Mouse (Mus musculus) bone marrow macrophage, adult 2 months (primary cell): ENCODE data around the gene Pex6. TPM values are rescaled to one million over a fixed set of nuclear protein-coding genes. Genes with fewer than 3 reads are reported as not detected.

Source experiments
- H3K27ac ChIP-seq: 2 replicates; pipeline ENCODE4 v1.5.1; 2012; ENCODE audit warnings: low read depth, low read length; ENCODE audit not compliant: insufficient read depth
- H3K4me1 ChIP-seq: 2 replicates; pipeline ENCODE4 v1.6.1; 2012; ENCODE audit warnings: low read length; ENCODE audit not compliant: control insufficient read depth, insufficient read depth
- H3K4me3 ChIP-seq: 2 replicates; pipeline ENCODE4 v1.5.1; 2012; ENCODE audit warnings: mild to moderate bottlenecking, low read length, moderate library complexity; ENCODE audit not compliant: insufficient read depth
- CTCF ChIP-seq: IDR thresholded peaks from 2 replicates; pipeline ENCODE4 v1.5.1; 2012; ENCODE audit warnings: low read depth, mild to moderate bottlenecking, low read length, moderate library complexity
- POLR2A ChIP-seq: IDR thresholded peaks from 2 replicates; pipeline ENCODE4 v1.6.1; 2012; ENCODE audit warnings: mild to moderate bottlenecking, low read depth, low read length, borderline replicate concordance
- polyA plus RNA-seq: library from polyadenylated mRNA; stranded (reverse); fragments of >200 nt; gene quantifications from 2 replicates; pipeline ENCODE4 v1.2.4, GENCODE M21; 2012; ENCODE audit not compliant: missing spikeins, insufficient read depth, insufficient read length

Pex6 gene
- polyA plus RNA-seq, result 26.6 and 27.8 TPM in 2 replicates

DNA sequence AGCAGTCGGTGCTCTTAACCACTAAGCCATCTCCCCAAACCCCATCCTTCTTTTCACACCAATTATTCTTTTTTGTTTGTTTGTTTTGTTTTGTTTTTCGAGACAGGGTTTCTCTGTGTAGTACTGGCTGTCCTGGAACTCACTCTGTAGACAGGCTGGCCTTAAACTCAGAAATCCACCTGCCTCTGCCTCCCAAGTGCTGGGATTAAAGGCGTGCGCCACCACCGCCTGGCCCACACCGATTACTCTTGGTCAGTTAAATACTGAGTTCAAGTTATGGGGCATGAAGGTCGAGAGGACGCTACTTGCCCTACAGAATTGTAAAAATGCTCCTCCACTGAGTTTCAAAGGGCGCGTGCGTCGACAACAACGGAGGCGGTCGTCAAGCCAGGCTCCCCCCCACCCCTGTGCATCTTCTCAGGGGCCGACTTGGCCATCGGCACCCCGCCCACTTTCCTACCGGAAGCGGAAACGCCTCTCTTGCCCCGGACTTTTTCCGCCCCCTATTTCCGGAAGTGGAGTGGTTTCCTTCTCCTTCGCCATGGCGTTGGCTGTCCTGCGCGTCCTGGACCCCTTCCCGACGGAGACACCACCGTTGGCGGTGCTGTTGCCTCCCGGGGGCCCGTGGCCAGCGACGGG lies at the start of gene Pex6:
TSS of gene Pex6 (plus strand) at position 505 of the 639 bp plus-strand sequence.
- Histone ChIP-seq H3K4me3 (peak within 1 kb of the TSS; percentile 95), H3K4me1 (peaks cover 8% of the 10 kb centered on the region; the same call in 1 of the 2 replicates), H3K27ac (peak within 1 kb of the TSS; percentile 39)
- 0 out of 2 replicates have a peak, but pooled peaks have one; percentile 13 for TF ChIP-seq CTCF
- no peak for TF ChIP-seq POLR2A

DNA sequence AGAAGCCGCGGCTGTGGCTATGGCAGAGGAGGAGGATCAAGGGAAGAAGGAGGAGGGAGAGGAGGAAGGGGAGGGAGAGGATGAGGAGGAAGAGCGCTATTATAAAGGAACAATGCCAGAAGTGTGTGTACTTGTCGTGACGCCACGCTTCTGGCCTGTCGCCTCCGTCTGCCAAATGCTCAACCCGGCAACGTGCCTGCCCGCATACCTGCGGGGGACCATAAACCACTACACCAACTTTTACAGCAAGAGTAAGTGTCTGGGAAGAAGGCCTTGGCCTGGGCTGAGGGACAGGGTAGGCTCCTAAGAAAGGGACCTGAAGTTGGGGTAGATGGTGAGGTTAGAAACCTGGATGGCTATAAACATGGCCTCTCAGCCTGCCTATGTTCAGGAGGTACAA lies 49.3 kb upstream of the Pex6 start:
- H3K27ac ChIP-seq, result no peak overlapping the region
- H3K4me3 ChIP-seq, result no peak overlapping the region
- no peak for TF ChIP-seq POLR2A
- TF ChIP-seq CTCF, result no peak
- no peaks in the 10 kb centered on the region for H3K4me1 ChIP-seq

DNA sequence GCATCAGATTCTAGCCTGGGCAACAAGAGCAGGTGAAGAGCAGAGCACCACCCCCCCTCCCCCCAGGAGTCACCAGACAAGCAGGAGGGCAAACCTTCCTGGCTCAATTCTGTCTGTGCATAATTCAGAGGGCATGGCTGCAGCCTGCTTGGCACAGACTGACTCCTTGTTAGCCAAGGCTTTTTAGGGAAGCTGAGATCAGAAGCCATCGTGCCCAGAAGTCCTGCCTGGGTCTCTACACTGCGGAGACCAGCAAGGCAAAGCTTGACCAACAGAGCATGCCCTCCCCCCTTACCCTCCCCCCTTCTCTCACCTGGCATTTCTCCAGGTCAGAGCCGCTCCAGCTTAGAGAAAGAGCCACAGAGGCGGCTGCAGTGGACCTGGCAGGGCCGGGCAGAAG lies 48.5 kb upstream of the Pex6 start:
- H3K4me1 ChIP-seq, result no peaks in the 10 kb centered on the region
- no peak for TF ChIP-seq POLR2A
- no peak for TF ChIP-seq CTCF
- no peak overlapping the region for H3K4me3 ChIP-seq
- no peak overlapping the region for H3K27ac ChIP-seq

DNA sequence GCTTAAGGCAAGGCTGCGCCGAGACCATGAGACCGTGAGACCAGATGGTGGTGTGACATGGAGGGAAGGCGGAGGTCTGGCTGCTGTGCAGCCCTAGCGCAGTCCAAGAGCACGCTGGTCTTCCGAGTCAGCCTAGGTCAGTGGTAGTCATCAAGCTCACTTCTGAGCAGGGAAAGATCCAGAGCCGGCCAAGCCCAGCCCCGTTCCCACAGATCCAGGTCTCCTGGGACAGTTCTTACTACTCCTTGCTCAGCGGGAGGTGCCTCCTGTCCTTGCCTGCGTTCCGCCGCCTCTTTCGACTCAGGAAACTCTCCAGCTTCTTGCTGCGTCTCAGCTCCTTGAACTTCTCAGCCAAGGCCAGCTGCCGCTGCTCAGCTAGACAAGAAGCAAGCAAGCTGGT lies 43.6 kb upstream of the Pex6 start:
- Histone ChIP-seq H3K4me1 (no peaks in the 10 kb centered on the region), H3K27ac (no peak overlapping the region), H3K4me3 (no peak overlapping the region)
- TF ChIP-seq POLR2A, result no peak
- TF ChIP-seq CTCF, result no peak

DNA sequence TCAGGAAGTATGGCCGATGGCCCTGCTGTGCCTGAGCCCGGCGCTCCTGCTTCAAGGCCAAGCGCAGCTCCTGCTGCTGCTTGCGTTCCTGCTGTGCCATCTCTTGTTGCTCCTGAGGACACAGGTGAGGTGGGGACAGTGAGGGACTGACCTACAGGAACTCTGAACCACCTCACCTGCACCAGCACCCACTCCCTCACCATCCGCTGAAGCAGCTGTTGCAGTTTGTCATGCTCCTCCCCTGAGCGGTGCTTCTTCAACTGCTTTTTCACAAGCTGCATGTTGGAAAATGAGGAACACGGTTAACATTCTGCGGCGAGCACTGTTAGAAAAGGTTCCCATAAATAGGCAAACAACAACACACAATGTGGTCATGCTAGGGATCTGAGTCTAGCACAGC lies 41.4 kb upstream of the Pex6 start:
- 0 out of 2 replicates have a peak, but pooled peaks cover 2% of the 10 kb centered on the region for H3K4me1 ChIP-seq
- H3K27ac ChIP-seq, result no peak overlapping the region
- H3K4me3 ChIP-seq, result no peak overlapping the region
- TF ChIP-seq POLR2A, result no peak

GRCm38 (mm10) chr17:46673850-46674529 lies 37.3 kb upstream of the Pex6 start, which contains the start of gene Rrp36:
Gene Rrp36, minus strand, starts transcription at chr17:46674352.
- Histone ChIP-seq H3K4me3 (peak within 1 kb of the TSS; percentile 72), H3K27ac (peak within 1 kb of the TSS; percentile 68), H3K4me1 (peaks cover 5% of the 10 kb centered on the region)
- no peak for TF ChIP-seq POLR2A

DNA sequence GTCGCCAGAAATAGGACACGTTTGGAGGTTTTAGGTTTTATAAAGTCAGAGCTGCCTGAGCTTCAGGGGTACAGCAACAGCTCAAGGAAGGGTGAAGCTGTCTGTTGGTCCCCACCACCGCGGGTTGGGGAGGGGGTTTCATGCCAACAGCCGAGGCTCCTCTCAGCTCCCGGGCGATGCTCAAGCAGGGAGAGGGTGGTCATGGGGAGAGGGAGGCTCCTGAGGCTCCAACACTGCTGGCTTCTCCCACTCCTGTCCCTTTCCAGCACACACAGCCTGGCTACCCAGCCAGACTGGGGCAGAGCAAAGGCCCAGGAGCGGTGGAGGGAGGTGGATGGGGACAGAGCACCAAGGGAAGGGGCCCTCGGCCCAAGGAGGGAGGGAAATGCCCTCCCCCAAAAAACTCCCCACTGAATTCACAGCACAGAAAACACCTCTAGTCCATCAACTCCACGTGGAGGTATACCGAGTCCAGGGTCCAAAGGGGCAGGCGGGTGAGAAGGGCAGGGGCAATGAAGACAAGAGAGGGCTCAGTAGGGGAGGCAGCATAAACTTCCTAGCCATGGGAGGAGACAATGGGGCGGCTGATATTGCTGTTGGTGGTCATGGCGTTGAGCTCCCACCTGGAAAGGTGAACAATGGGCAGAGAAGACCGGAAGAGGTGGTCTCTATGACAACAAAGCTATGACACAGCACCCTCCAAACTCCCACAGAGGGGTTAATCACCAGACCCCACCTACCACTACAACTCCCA lies 36.6 kb upstream of the Pex6 start:
- TF ChIP-seq CTCF (no peak), POLR2A (no peak)
- Histone ChIP-seq H3K4me3 (peak overlapping the region; percentile 72), H3K4me1 (peaks cover 10% of the 10 kb centered on the region), H3K27ac (0 out of 2 replicates have a peak overlapping the region, but pooled peaks have one; percentile 7)

DNA sequence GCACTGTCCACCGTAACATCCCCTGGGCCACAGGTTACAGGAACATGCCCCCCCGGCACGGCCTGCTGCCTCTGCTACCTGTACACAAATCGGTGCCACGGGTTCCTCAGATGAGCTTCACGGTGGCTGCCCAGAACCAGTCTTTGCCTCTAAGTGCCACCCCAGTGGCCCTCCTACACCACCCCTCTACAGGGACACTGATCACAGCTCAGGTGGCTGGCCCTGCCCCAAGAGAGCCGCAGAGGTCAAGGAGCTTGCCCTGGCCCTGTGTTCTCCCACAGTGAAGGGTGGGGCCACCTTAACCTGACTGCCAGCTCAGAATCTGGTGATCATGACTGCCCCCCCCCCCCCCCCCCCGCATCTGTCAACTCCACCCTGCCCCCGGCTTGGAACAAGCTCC lies 32.8 kb upstream of the Pex6 start, which contains the start of gene Mea1:
TSS of gene Mea1 (plus strand) at position 378 of the 400 bp plus-strand sequence.
- TF ChIP-seq CTCF (no peak), POLR2A (no peak)
- 0 out of 2 replicates have a peak within 1 kb of the TSS, but pooled peaks have one; percentile 75 for H3K27ac ChIP-seq
- H3K4me3 ChIP-seq, result peak within 1 kb of the TSS; percentile 96
- H3K4me1 ChIP-seq, result peaks cover 8% of the 10 kb centered on the region

DNA sequence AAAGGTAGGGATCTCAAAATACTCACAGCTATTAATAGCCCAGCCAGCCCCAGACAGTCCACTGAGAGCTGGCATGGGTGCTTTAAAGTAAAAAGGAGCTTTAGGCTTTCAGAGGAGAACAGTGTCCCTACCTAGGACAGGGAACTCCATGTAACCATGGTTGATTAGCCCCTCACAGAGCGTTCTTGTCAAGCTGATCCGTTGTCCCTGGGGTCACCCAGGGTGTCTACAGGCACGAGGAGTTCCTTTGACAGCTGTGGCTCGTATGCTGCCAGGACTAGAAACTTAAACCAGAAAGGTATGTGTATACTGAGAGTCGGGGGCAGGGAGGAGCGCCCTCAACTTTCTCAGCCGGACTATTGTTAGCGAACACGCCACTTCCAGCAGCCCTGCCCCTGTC lies 32.4 kb upstream of the Pex6 start:
- H3K4me1 ChIP-seq, result peaks cover 8% of the 10 kb centered on the region
- H3K27ac ChIP-seq, result no peak overlapping the region
- no peak for TF ChIP-seq POLR2A
- TF ChIP-seq CTCF, result no peak
- H3K4me3 ChIP-seq, result peak overlapping the region; percentile 96; the same call in 1 of the 2 replicates
